Mouse (Mus musculus) hindbrain, embryonic 10.5 days (tissue): ENCODE measurements around the gene Insl6. TPM values are rescaled to one million over a fixed set of nuclear protein-coding genes. Genes with fewer than 3 reads are reported as not detected.

Experiments
- DNase-seq: peaks from one replicate; pipeline ENCODE4 v3.0.0-alpha.2; 2017; ENCODE audit warnings: low spot score
- H3K27ac ChIP-seq: fragments of 300-500 bp; sonication (generic); 2 replicates; pipeline ENCODE4 v1.5.1; 2016; ENCODE audit warnings: mild to moderate bottlenecking, moderate library complexity
- H3K27me3 ChIP-seq: fragments of 300-500 bp; sonication (generic); 2 replicates; pipeline ENCODE4 v1.6.1; 2016; ENCODE audit warnings: mild to moderate bottlenecking; ENCODE audit not compliant: poor library complexity, insufficient read depth, severe bottlenecking
- H3K36me3 ChIP-seq: fragments of 300-500 bp; sonication (generic); 2 replicates; pipeline ENCODE4 v1.6.1; 2016; ENCODE audit warnings: mild to moderate bottlenecking, moderate library complexity
- H3K4me1 ChIP-seq: fragments of 300-500 bp; sonication (generic); replicated peaks from 2 replicates; pipeline ENCODE4 v1.6.1; 2016; ENCODE audit warnings: mild to moderate bottlenecking
- H3K4me3 ChIP-seq: fragments of 300-500 bp; sonication (generic); 2 replicates; pipeline ENCODE4 v1.5.1; 2016; ENCODE audit warnings: mild to moderate bottlenecking, moderate library complexity
- H3K9me3 ChIP-seq: fragments of 300-500 bp; sonication (generic); 2 replicates; pipeline ENCODE4 v1.6.1; 2016; ENCODE audit warnings: mild to moderate bottlenecking, moderate library complexity
- WGBS: fragments of 180-500 bp; shearing (Covaris S2); methylation state at CpG from one replicate; pipeline ENCODE4 v1.1.7; 2016; 5-methylcytosine and 5-hydroxymethylcytosine counted together
- polyA plus RNA-seq: library from polyadenylated mRNA; unstranded; fragments of >200 nt; fragmentation: Nextera tagmentation; extraction: Ambion mirVana; gene quantifications from 2 replicates; pipeline ENCODE4 v1.2.1, GENCODE M21; 2016

Insl6 gene
- polyA plus RNA-seq, 1 experiment from 2014 or later = 9.7 TPM

GRCm38 (mm10) chr19:29300919-29301318 lies 24.2 kb downstream of the Insl6 start:
- Histone ChIP-seq H3K4me1 (no peaks in the 10 kb centered on the region), H3K4me3 (no peak overlapping the region), H3K27me3 (no peaks in the 10 kb centered on the region), H3K36me3 (peaks cover 58% of the 10 kb centered on the region), H3K27ac (no peak overlapping the region), H3K9me3 (no peaks in the 10 kb centered on the region)
- no peak for DNase-seq
- 92% methylated on average over 13 of the region's 13 CpGs for WGBS

DNA sequence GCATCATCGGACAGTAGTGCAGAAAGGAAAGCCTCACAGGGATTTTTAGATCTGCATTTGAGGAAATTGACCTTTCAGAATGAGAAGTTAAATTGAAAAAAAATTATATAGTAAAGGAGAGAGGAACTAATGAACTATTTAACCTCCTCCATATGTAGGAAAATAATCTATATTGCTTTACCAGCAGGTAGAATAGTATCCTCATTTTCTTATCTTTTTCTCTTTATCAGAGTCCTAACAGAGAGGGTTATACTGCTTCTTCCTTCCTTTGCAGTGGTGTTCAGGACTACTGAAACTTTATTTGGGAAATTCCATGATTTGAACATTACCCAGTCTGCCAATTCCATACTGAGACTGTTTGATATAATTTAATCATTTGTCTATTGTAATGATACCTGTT lies 27.8 kb downstream of the Insl6 start:
- H3K4me3 ChIP-seq = no peak overlapping the region
- 95% methylated on average over 1 of the region's 1 CpGs for WGBS
- H3K36me3 ChIP-seq = peaks cover 52% of the 10 kb centered on the region
- DNase-seq = no peak
- no peak overlapping the region for H3K27ac ChIP-seq
- H3K9me3 ChIP-seq = no peaks in the 10 kb centered on the region
- no peaks in the 10 kb centered on the region for H3K27me3 ChIP-seq
- H3K4me1 ChIP-seq = no peaks in the 10 kb centered on the region

- no peak overlapping the region for H3K27ac ChIP-seq
- peaks cover 58% of the 10 kb centered on the region for H3K36me3 ChIP-seq
Measured at GRCm38 (mm10) chr19:29296166-29296565, 29.0 kb downstream of the Insl6 start.

DNA sequence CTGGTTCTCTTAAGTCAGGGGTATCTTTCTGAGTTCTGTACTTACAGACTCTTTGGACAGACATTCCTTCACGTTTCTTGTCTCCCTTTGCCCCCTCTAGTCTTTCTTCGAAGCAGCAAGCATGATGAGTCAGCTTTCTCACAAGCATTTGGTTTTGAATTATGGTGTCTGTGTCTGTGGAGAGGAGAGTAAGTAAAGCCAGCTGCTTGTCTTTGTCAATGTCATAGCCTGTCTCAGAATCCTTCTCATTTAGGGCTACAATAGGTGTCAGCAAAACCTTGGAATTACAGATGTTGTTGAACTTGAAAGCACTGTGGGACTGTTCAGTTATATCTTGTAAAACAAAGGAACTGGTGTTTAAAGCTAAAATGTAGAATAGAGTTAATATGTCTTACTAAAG lies 30.4 kb downstream of the Insl6 start:
- 71% methylated on average over 2 of the region's 2 CpGs for WGBS
- Histone ChIP-seq H3K9me3 (no peaks in the 10 kb centered on the region), H3K27ac (no peak overlapping the region), H3K4me3 (no peak overlapping the region), H3K4me1 (no peaks in the 10 kb centered on the region), H3K27me3 (no peaks in the 10 kb centered on the region), H3K36me3 (peaks cover 54% of the 10 kb centered on the region)
- DNase-seq = no peak

More at GRCm38 (mm10) chr19:29296166-29296565, 29.0 kb downstream of the Insl6 start:
- H3K4me1 ChIP-seq = no peaks in the 10 kb centered on the region
- no peak for DNase-seq
- no peak overlapping the region for H3K4me3 ChIP-seq
- H3K27me3 ChIP-seq = no peaks in the 10 kb centered on the region
- no peaks in the 10 kb centered on the region for H3K9me3 ChIP-seq

DNA sequence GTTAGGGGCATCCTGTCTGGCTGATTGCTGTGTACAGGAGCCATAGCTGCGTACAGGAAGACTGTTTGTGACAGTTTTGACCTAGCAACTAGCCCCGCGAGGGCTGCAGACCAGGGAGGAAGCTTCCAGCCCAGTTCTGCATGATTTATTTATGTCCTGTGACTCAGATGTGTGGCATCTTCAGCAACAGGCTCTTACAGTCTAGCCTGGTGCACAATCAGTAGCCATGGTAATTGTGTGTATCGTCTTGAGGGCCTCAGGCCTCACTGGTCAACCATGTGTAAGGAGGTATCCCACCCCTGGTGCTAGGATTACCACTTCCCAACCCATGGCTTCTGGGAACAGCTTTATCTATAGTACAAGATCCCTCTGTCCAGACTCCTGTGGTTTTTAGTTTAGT lies 32.6 kb downstream of the Insl6 start:
- WGBS = 81% methylated on average over 4 of the region's 4 CpGs
- no peaks in the 10 kb centered on the region for H3K9me3 ChIP-seq

DNA sequence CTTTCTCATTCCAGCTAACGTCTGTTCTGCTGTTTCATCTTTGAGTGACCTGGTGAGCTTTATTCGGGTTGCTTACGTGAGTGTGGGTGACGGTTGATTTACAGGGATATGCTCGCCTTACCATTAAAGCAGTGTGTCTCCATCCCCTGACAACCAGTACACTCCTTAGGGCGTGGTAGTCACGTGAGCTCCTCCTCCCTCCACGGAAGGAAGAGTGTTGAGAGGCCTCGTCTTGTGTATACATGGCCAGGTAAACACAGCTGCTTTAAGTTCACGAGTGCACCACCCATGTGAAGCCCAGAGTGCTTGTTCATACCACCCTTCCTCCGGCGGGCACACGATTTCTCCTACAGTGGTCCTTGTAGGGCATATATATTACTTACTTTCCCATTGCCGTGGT lies 33.6 kb downstream of the Insl6 start:
- Histone ChIP-seq H3K4me1 (0 out of 2 replicates have a peak, but pooled peaks cover 3% of the 10 kb centered on the region), H3K36me3 (peaks cover 33% of the 10 kb centered on the region), H3K27me3 (no peaks in the 10 kb centered on the region), H3K27ac (no peak overlapping the region), H3K9me3 (no peaks in the 10 kb centered on the region), H3K4me3 (no peak overlapping the region)
- WGBS = 87% methylated on average over 14 of the region's 14 CpGs
- no peak for DNase-seq

More for the DNA sequence above, 32.6 kb downstream of the Insl6 start:
- Histone ChIP-seq H3K4me3 (no peak overlapping the region), H3K36me3 (peaks cover 36% of the 10 kb centered on the region), H3K4me1 (0 out of 2 replicates have a peak, but pooled peaks cover 1% of the 10 kb centered on the region), H3K27ac (no peak overlapping the region; the same call in 1 of the 2 replicates), H3K27me3 (no peaks in the 10 kb centered on the region)
- DNase-seq = no peak

DNA sequence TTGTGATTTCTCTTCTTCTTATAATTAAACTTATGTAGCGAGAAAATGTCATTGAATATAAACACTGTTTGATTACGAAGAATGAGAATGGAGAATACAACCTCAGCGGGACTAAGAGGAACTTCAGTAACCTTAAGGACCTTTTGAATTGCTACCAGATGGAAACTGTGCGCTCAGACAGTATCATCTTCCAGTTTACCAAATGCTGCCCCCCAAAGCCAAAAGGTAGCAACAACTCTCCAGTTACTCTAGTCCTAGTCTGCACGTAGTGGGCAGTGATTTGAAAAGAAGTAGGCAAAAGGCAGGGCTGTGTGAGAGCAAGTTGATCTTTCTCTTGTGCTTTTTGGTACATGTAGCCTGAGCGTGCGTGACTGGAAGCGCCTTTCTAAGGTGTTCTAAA lies 37.3 kb downstream of the Insl6 start:
- no peaks in the 10 kb centered on the region for H3K27me3 ChIP-seq
- WGBS = 63% methylated on average over 8 of the region's 8 CpGs
- H3K27ac ChIP-seq = no peak overlapping the region
- no peaks in the 10 kb centered on the region for H3K9me3 ChIP-seq
- H3K4me3 ChIP-seq = no peak overlapping the region
- DNase-seq = no peak
- H3K36me3 ChIP-seq = peaks cover 36% of the 10 kb centered on the region
- H3K4me1 ChIP-seq = peaks cover 16% of the 10 kb centered on the region

DNA sequence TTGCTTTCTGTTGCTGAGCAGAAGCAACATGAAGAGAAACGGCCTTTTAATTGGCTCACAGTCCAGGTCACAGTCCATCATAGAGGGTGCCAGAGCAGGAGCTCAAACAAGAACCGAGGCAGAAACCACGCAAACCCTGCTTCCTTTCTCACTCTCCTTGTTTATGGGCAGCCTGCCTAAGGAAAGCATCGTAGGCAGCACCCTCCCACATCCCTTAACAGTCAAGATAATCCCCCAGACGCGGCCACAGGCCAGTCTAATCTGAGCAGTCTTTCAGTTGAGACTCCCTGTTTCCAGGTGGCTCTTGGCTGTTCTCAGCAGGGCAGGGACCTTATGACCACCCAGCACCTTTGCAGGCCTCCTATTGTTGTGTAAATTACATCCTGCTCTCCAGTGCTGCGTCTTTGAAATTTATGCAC lies 39.7 kb downstream of the Insl6 start:
- Histone ChIP-seq H3K4me1 (peaks cover 16% of the 10 kb centered on the region), H3K27ac (peak overlapping the region; percentile 57), H3K36me3 (peaks cover 16% of the 10 kb centered on the region), H3K27me3 (no peaks in the 10 kb centered on the region), H3K4me3 (no peak overlapping the region), H3K9me3 (no peaks in the 10 kb centered on the region)
- WGBS = 25% methylated on average over 7 of the region's 7 CpGs
- DNase-seq = peak; percentile 33

- Histone ChIP-seq H3K27me3 (no peaks in the 10 kb centered on the region), H3K9me3 (no peaks in the 10 kb centered on the region), H3K27ac (no peak overlapping the region), H3K4me1 (no peaks in the 10 kb centered on the region), H3K36me3 (peaks cover 24% of the 10 kb centered on the region), H3K4me3 (no peak overlapping the region)
- no peak for DNase-seq
- WGBS = 86% methylated on average over 6 of the region's 6 CpGs
Measured at GRCm38 (mm10) chr19:29278944-29279587, 46.1 kb downstream of the Insl6 start.

GRCm38 (mm10) chr19:29276414-29276813 lies 48.7 kb downstream of the Insl6 start:
- WGBS = 97% methylated on average over 4 of the region's 4 CpGs
- DNase-seq = no peak
- H3K4me3 ChIP-seq = no peak overlapping the region
- H3K27ac ChIP-seq = no peak overlapping the region
- H3K36me3 ChIP-seq = peaks cover 20% of the 10 kb centered on the region
- no peaks in the 10 kb centered on the region for H3K9me3 ChIP-seq
- H3K27me3 ChIP-seq = no peaks in the 10 kb centered on the region
- no peaks in the 10 kb centered on the region for H3K4me1 ChIP-seq

- no peak for DNase-seq
- H3K36me3 ChIP-seq = peaks cover 7% of the 10 kb centered on the region
- no peaks in the 10 kb centered on the region for H3K9me3 ChIP-seq
- no peaks in the 10 kb centered on the region; the same call in 1 of the 2 replicates for H3K4me1 ChIP-seq
- no peaks in the 10 kb centered on the region for H3K27me3 ChIP-seq
- H3K4me3 ChIP-seq = no peak overlapping the region
- WGBS = 92% methylated on average over 3 of the region's 3 CpGs
- no peak overlapping the region for H3K27ac ChIP-seq
Measured at GRCm38 (mm10) chr19:29272011-29272809, 52.9 kb downstream of the Insl6 start.
